Mouse (Mus musculus) neural tube, embryonic 14.5 days (tissue): ENCODE data around the gene Havcr1. TPM values are rescaled to one million over a fixed set of nuclear protein-coding genes. Genes with fewer than 3 reads are reported as not detected.
A peak's percentile ranks its signal among the peaks of the same experiment; 100 is the strongest.
"Not testable (repeated sequence)": the region's sequence is repeated elsewhere in the genome, so short reads cannot be mapped to it uniquely, and the experiment has no call there.

ENCODE experiments used
- ATAC-seq: fragments of 200-750 bp; cut with Nextera tagmentation; 2 replicates; pipeline ENCODE4 v1.8.0; 2017; ENCODE audit warnings: low read depth, mild to moderate bottlenecking, moderate TSS enrichment, moderate library complexity
- H3K27ac ChIP-seq: fragments of 300-500 bp; sonication (generic); 2 replicates; pipeline ENCODE4 v1.5.1; 2014; ENCODE audit warnings: low read depth, mild to moderate bottlenecking, control low read depth, low read length, moderate library complexity, mixed read lengths
- H3K27me3 ChIP-seq: fragments of 300-500 bp; sonication (generic); 2 replicates; pipeline ENCODE4 v1.6.1; 2014; ENCODE audit warnings: low read length; ENCODE audit not compliant: control insufficient read depth, insufficient read depth
- H3K36me3 ChIP-seq: fragments of 300-500 bp; sonication (generic); 2 replicates; pipeline ENCODE4 v1.6.1; 2014; ENCODE audit warnings: low read length, mixed read lengths; ENCODE audit not compliant: control insufficient read depth, insufficient read depth
- H3K4me1 ChIP-seq: fragments of 300-500 bp; sonication (generic); 2 replicates; pipeline ENCODE4 v1.6.1; 2014; ENCODE audit warnings: low read length; ENCODE audit not compliant: control insufficient read depth, insufficient read depth
- H3K4me2 ChIP-seq: fragments of 300-500 bp; sonication (generic); 2 replicates; pipeline ENCODE4 v1.6.1; 2014; ENCODE audit warnings: mild to moderate bottlenecking, low read depth, low read length, control low read depth
- H3K4me3 ChIP-seq: fragments of 300-500 bp; sonication (generic); 2 replicates; pipeline ENCODE4 v1.5.1; 2014; ENCODE audit warnings: low read depth, low read length, control low read depth, mixed read lengths
- H3K9ac ChIP-seq: fragments of 300-500 bp; sonication (generic); replicated peaks from 2 replicates; pipeline ENCODE4 v1.6.1; 2014; ENCODE audit warnings: low read depth, mild to moderate bottlenecking, control low read depth, low read length, mixed read lengths
- H3K9me3 ChIP-seq: fragments of 300-500 bp; sonication (generic); 2 replicates; pipeline ENCODE4 v1.6.1; 2016; ENCODE audit warnings: low read length; ENCODE audit not compliant: control insufficient read depth
- WGBS: fragments of 180-500 bp; shearing (Covaris S2); extraction: QIAGEN DNeasy Blood & Tissue Kit; methylation state at CpG from one replicate; pipeline ENCODE4 v1.1.7; 2014; 5-methylcytosine and 5-hydroxymethylcytosine counted together
- polyA plus RNA-seq: library from polyadenylated mRNA; unstranded; fragments of >200 nt; fragmentation: Nextera tagmentation; extraction: Ambion mirVana; gene quantifications from 2 replicates; pipeline ENCODE4 v1.2.1, GENCODE M21; 2014

Havcr1 gene
- polyA plus RNA-seq, 1 experiment from 2014 or later, result not detected

DNA sequence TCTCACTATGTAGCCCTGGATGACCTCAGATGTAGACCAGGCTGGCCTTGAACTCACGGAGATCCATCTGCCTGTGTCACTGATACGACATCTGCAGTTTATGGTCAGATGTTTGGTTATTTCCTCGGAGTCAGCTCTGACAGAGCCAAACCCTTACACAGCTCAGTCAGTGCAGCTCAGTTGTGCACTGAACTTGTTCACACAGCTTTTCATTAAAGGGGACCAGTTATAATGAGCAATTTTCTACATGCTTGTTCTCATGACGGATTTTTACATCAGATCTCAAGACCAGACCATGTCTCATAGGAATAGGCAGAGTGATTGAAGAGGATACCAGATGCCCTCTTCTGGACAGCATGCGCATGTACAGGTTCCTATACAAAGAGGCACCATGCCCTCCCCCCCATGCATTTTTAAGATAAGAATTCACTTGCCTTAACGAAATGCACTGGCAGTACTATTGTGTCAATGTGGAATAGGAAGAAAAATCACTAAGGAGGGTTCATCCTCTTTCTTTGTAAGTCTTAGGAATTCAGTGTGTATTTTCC is 1.6 kb upstream of the Havcr1 start:
- no peaks in the 10 kb centered on the region for H3K9me3 ChIP-seq
- no peak overlapping the region for H3K4me3 ChIP-seq
- H3K9ac ChIP-seq, result no peak overlapping the region
- ATAC-seq, result no peak
- H3K36me3 ChIP-seq, result no peaks in the 10 kb centered on the region
- H3K27ac ChIP-seq, result no peak overlapping the region
- 68% methylated on average over 6 of the region's 6 CpGs for WGBS
- no peak overlapping the region for H3K4me2 ChIP-seq
- H3K27me3 ChIP-seq, result no peaks in the 10 kb centered on the region
- no peaks in the 10 kb centered on the region for H3K4me1 ChIP-seq

DNA sequence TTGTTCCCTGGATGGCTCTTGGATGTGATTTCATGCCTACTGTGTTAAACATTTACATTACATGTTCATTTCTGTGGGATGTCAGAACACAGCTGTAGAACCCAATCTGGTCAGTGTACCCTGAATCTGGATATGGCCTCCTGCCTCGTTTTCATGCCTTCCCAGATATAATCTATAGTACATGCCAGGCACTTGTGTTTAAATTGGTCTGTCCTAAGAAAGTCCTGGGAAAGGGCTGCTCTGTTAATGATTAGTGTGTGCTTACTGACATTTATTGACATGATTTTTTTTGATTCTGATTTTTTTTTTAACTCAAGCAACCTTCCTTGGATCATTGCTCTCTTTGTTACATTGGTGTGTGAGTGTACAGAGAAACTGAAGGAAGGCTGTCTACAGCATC is 263 bp upstream of the Havcr1 start:
- 62% methylated on average over 1 of the region's 1 CpGs for WGBS
- Histone ChIP-seq H3K4me1 (no peaks in the 10 kb centered on the region), H3K4me3 (no peak overlapping the region), H3K27ac (no peak overlapping the region), H3K27me3 (no peaks in the 10 kb centered on the region), H3K36me3 (no peaks in the 10 kb centered on the region), H3K9ac (no peak overlapping the region), H3K4me2 (no peak overlapping the region), H3K9me3 (no peaks in the 10 kb centered on the region)
- no peak for ATAC-seq

DNA sequence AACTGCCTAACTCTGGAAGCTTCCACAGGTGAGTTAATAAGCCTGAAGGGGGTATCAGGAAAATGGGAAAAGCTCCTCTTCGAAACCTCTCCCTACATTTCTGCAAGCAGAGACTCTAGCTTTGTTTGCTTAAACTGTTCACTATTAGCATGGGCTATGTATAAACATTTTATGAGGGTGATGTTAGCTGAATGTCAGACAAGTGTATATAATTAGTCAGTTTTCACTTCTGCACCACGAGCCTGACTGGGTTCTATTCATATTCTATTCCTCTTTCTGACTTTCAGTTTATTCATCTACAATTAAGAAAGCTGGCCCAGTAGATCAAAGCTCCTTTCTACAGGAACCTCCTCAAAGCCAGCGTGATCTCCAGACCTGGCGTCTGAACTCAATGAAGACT is 4.6 kb downstream of the Havcr1 start:
- H3K27ac ChIP-seq, result no peak overlapping the region
- no peaks in the 10 kb centered on the region for H3K36me3 ChIP-seq
- no peak overlapping the region for H3K4me3 ChIP-seq
- no peak overlapping the region for H3K9ac ChIP-seq
- no peaks in the 10 kb centered on the region for H3K9me3 ChIP-seq
- no peak overlapping the region for H3K4me2 ChIP-seq
- H3K4me1 ChIP-seq, result no peaks in the 10 kb centered on the region
- ATAC-seq, result no peak
- no peaks in the 10 kb centered on the region for H3K27me3 ChIP-seq
- WGBS, result 91% methylated on average over 4 of the region's 4 CpGs

DNA sequence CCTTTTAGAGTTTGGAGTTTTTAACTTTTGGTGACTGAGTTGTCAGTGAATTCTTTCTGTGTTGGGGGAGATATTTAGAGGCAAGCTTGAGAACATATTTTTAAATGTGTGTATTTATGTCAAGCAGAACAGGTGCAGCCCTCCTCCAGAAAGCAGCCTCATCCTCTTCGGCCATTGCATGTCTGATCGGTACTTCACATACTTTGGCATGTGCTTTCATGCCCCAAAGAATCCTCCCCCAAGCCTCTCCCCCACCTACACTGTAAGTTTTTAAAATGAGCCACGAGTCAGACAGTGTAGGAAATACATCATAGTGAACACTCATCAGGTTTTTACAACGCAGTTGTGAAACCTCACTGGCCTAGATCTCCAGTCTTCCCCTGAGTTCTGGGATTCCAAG is 6.0 kb downstream of the Havcr1 start:
- Histone ChIP-seq H3K9ac (no peak overlapping the region), H3K9me3 (no peaks in the 10 kb centered on the region), H3K4me3 (no peak overlapping the region), H3K27ac (no peak overlapping the region), H3K36me3 (no peaks in the 10 kb centered on the region), H3K4me1 (no peaks in the 10 kb centered on the region), H3K27me3 (no peaks in the 10 kb centered on the region), H3K4me2 (no peak overlapping the region)
- no peak for ATAC-seq
- 84% methylated on average over 4 of the region's 4 CpGs for WGBS

DNA sequence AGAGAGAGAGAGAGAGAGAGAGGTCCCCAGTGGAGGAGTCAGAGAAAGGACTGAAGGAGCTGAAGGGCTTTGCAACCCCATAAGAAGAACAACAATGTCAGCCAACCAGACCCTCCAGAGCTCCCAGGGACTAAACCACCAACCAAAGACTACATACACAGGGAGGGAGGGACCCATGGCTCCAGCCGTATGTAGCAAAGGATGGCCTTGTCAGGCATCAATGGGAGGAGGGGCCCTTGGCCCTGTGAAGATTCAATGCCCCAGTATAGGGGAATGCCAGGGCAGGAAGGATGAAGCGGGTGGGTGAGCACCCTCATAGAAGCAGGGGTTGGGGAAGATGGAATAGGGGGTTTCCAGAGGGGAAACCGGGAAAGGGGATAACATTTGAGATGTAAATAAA is 6.8 kb downstream of the Havcr1 start:
- no peaks in the 10 kb centered on the region for H3K9me3 ChIP-seq
- H3K27me3 ChIP-seq, result no peaks in the 10 kb centered on the region
- no peak overlapping the region for H3K4me2 ChIP-seq
- no peaks in the 10 kb centered on the region for H3K4me1 ChIP-seq
- no peak overlapping the region for H3K27ac ChIP-seq
- 81% methylated on average over 3 of the region's 3 CpGs for WGBS
- H3K4me3 ChIP-seq, result no peak overlapping the region
- no peaks in the 10 kb centered on the region for H3K36me3 ChIP-seq
- no peak for ATAC-seq
- H3K9ac ChIP-seq, result no peak overlapping the region

DNA sequence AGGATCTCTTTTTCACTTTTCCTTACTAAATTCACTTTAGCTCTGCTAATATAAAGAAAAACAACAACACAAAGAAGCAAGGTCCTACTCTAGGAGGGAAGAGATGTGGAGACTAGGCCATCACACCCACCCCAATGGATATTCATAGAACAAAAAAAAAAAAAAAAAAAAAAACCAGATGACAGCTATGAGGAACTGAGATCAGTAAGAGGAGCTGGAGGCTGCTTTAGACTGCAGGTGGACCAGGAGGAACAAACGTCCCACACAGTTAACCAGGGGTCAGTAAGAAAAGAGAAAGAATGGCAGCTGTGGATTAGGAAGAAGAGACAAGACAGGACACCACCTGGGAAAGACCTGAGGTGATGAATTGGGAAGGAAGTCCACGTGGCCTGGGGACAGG is 13.1 kb downstream of the Havcr1 start:
- Histone ChIP-seq H3K36me3 (no peaks in the 10 kb centered on the region), H3K27me3 (no peaks in the 10 kb centered on the region), H3K9ac (no peak overlapping the region), H3K4me3 (no peak overlapping the region), H3K4me1 (no peaks in the 10 kb centered on the region), H3K27ac (no peak overlapping the region), H3K9me3 (no peaks in the 10 kb centered on the region), H3K4me2 (no peak overlapping the region)
- WGBS, result 56% methylated on average over 2 of the region's 2 CpGs
- ATAC-seq, result no peak

DNA sequence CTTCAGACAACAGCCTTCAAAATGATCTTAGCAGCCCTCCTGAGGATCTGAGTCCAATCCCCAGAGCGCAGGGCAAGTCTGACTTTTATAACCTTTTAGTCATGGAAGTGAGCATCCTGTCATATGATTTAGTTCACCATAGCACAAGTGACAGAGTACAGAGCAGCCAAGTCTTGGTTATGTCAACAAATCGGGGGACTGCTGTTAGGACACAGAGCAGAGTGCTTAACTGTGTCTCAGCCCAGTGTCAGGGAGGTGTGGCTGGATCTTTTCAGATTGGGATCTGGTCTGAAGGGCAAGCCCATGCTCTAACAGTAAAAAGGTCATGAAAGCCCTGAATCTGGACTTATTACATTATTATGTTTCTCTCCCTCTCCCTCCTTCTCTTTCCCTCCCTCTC is 18.8 kb downstream of the Havcr1 start:
- Histone ChIP-seq H3K27ac (no peak overlapping the region), H3K4me2 (no peak overlapping the region), H3K9ac (no peak overlapping the region), H3K27me3 (no peaks in the 10 kb centered on the region), H3K9me3 (no peaks in the 10 kb centered on the region), H3K4me3 (no peak overlapping the region), H3K4me1 (no peaks in the 10 kb centered on the region), H3K36me3 (no peaks in the 10 kb centered on the region)
- WGBS, result 72% methylated on average over 2 of the region's 2 CpGs
- no peak for ATAC-seq

DNA sequence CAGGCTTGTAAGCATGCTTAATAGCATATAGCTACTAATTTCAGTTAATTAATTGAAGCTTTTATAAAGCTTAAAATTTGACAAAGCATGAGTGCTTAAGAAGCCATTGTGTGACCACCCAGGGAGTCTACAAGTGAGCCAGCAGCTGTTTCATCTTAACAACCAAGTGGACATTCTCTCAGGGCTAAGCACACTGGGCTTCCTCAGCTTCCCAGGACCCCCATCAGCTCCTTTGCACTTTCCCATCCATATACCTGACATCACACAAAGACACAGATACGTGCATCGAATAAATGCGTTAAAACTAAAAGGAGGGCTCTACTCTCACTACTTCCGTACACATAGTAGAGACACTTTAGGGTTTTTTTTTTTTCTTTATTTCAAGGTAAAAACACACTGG is 19.8 kb downstream of the Havcr1 start:
- ATAC-seq, result peak; percentile 49; the same call in 1 of the 2 replicates

DNA sequence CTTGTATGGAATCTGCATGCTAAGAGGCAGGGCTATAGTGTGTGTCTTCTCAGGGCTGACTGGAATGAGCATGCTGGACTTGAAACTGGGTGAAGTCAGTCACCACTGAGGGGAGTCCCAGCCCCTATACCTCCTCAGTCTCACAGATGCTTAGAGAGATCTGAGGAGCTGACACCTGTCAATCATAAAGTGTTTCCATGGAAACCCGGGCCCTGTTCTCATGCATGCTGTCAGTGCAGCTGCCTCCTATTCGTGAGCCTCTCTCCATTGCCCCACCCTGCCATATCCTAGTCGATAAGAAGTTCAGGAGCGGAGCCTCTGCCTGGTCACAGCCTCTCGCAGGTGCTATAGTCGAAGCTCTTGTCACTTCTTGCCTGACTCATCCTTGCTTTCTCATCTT is 20.8 kb downstream of the Havcr1 start:
- WGBS, result 85% methylated on average over 6 of the region's 6 CpGs
- not testable (repeated sequence) for H3K9ac ChIP-seq, ATAC-seq, H3K9me3 ChIP-seq, H3K4me1 ChIP-seq, H3K27ac ChIP-seq, H3K4me2 ChIP-seq, H3K36me3 ChIP-seq, H3K4me3 ChIP-seq, H3K27me3 ChIP-seq

More for the DNA sequence above, 19.8 kb downstream of the Havcr1 start:
- no peak overlapping the region for H3K9ac ChIP-seq
- no peaks in the 10 kb centered on the region for H3K9me3 ChIP-seq
- no peak overlapping the region for H3K27ac ChIP-seq
- H3K4me3 ChIP-seq, result no peak overlapping the region
- WGBS, result 71% methylated on average over 4 of the region's 4 CpGs
- H3K27me3 ChIP-seq, result no peaks in the 10 kb centered on the region
- H3K4me1 ChIP-seq, result no peaks in the 10 kb centered on the region
- H3K4me2 ChIP-seq, result no peak overlapping the region
- H3K36me3 ChIP-seq, result no peaks in the 10 kb centered on the region

DNA sequence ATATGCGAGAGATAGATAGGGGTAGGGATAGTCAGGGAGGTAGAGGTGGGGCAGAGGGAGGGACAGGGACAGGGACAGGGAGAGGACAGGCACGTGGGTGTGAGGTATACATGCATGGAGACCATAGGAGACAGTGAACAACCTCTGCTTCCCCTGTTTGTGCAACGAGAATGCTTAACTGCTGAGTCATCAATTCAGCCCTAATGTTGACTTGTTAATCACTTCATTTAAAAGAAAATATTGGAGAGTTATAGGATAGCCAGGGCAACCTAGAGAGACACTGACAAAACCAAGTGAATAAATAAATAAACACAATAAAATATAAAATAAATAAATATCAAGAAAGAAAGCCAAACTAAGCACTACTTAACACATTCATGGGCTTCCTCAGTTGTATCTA is 42.0 kb downstream of the Havcr1 start:
- no peaks in the 10 kb centered on the region for H3K36me3 ChIP-seq
- WGBS, result 77% methylated on average over 3 of the region's 3 CpGs
- H3K9ac ChIP-seq, result no peak overlapping the region
- H3K27me3 ChIP-seq, result no peaks in the 10 kb centered on the region
- no peaks in the 10 kb centered on the region for H3K9me3 ChIP-seq
- no peak for ATAC-seq
- no peaks in the 10 kb centered on the region for H3K4me1 ChIP-seq
- no peak overlapping the region for H3K27ac ChIP-seq
- no peak overlapping the region for H3K4me3 ChIP-seq
- no peak overlapping the region for H3K4me2 ChIP-seq
